Mouse (Mus musculus): Measurements from ENCODE around the gene Coro2a.

DNA sequence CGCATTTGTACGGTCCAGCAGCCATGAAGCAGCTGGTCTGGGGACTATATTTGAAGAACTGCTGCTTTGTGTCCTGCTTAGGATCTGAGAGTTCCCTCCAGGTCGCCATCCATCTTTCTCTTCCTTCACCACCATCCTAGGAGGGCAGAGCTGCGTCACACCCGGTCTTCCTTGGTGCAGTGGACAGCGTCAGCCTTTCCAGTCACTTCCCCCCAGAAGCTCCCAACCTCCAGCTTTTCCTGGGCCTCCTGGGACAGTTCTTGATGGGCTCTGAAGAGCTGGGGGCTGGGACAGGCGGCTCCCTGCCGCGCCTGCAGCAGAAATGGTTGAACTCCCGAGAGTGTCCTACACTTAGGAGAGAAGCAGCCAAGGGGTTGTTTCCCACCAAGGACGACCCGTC lies 27.2 kb downstream of the Coro2a start:
- TF ChIP-seq CTCF (IDR thresholded peaks at IDR 0.05; ENCODE audit: control insufficient read depth, insufficient read depth, low read length) = no peak
- no peak for TF ChIP-seq POLR2A (IDR thresholded peaks at IDR 0.05; ENCODE audit: borderline replicate concordance, control insufficient read depth, low read depth, low read length)

Measured in bone marrow, adult 2 months (tissue).